Mouse (Mus musculus): ENCODE results near the gene Akr1b3. TPM values are rescaled to one million over a fixed set of nuclear protein-coding genes. Genes with fewer than 3 reads are reported as not detected.

The Akr1b3 gene
- polyA plus RNA-seq (2012; rRNA removed), result 31.3 and 35.1 TPM in 2 replicates

GRCm38 (mm10) chr6:34316854-34317771, at the start of gene Akr1b3:
Gene Akr1b3 (minus strand): TSS chr6:34317478.

GRCm38 (mm10) chr6:34353658-34354353, 36.5 kb upstream of the Akr1b3 start, which contains the start of gene Akr1b8:
Gene Akr1b8 (plus strand): TSS chr6:34354119.

Other genes with a start within 250 kb of the Akr1b3 start
- 7.2 and 9.2 TPM in 2 replicates for gene Slc35b4, start 140.4 kb downstream of the Akr1b3 start, polyA plus RNA-seq (2012; rRNA removed)
- gene Akr1b8, start 36.6 kb upstream of the Akr1b3 start, polyA plus RNA-seq (2012; rRNA removed), result 3.6 and 4.6 TPM in 2 replicates
- 4.6 and 5.3 TPM in 2 replicates for gene Akr1b10, start 66.7 kb upstream of the Akr1b3 start, polyA plus RNA-seq (2012; rRNA removed)
- 2.6 and 2.7 TPM in 2 replicates for gene Akr1b7, start 94.9 kb upstream of the Akr1b3 start, polyA plus RNA-seq (2012; rRNA removed)
- gene Bpgm, start 158.7 kb upstream of the Akr1b3 start, polyA plus RNA-seq (2012; rRNA removed), result 125 and 151 TPM in 2 replicates